Mouse (Mus musculus): ENCODE results near the gene Stx2. TPM values are rescaled to one million over a fixed set of nuclear protein-coding genes. Genes with fewer than 3 reads are reported as not detected.

Stx2 gene
- polyA plus RNA-seq, 1 experiment from 2014 or later, result 13.9 TPM

DNA sequence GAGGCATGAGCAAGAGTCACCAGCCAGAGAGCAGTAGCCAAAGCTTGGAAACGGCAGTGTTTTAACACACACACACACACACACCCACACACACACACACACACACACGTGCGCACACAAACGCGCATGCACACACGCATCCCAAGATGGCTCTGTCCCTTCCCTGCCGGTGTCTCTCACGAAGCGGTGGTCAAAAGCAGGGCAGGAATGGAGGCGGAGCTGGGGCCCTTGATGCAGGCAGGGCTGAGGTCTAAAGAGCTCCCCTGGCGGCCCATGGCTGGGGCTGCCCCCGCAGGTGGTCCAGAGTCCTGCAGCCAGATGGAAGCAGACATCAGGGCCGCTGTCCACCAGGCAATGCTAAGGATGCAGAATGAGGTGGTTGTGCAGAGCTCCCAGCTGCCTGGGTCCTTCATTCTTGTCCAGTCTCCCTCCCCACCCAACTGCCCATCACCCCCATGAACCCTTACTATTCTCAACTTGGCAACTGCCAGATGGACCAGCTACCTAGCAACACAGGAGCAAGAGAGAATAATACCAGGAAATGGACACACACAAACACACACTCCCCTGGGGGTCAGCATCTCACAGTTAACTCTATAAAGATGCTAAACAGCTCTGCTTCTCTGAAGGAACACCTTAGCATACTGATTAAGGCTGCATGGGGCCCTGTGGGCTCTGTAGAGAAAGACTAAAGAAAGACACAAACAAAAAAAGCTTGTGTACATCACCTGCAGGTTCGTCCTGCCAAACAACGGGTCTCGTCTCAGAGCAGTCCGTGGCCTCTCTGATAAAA, 54.9 kb downstream of the Stx2 start, which contains the start of gene Rimbp2:
TSS of gene Rimbp2 (minus strand) at position 209 of the 793 bp plus-strand sequence.
- WGBS, result 8% methylated on average over 17 of the region's 17 CpGs
- no peaks in the 10 kb centered on the region for H3K4me1 ChIP-seq (ENCODE audit: control insufficient read depth, insufficient read depth, low read length)
- ATAC-seq, result peak; percentile 66

DNA sequence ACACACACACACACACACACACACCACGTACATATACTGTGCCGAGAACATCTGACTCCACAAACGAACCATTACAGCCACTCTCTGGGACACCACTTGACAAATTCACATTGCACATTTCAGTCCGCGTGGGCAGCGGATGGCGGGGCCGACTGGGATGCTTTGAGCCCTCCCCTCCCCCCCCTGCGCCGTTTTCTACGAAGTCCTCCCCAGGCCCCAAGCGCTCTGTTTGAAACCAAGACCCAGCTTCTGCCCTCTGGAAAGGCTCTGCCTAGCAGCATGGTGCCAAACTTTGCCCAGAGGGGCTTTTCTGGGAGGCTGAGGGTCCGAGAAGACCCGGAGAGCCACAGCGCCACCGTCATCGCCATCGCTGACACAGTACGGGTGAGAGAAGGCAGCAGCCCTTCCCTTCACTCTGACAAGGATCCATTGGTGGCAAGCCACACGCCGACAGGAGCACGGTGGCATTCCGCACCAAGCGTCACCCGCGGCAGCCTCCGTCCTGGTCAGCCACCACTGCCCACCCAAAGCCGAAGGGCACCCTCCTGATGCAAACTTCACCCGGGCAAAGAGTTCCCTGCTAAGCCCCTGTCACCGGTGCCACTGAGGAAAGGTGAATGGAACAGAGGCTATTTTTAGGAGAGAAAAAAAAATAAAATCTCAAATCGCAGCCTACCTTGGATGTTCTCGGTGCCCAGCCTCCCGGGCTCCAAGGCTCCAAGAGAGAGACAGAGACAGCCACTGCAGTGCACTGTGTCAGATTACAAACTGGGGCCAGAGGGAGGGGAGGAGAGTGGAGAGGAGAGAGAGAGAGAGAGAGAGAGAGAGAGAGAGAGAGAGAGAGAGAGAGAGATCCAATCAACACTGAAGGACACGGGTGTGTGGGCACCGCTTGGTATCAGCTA, 55.8 kb downstream of the Stx2 start:
- peak overlapping the region; percentile 53; the same call in 1 of the 2 replicates for H3K27ac ChIP-seq (ENCODE audit: low read depth, low read length)
- no peaks in the 10 kb centered on the region for H3K4me1 ChIP-seq (ENCODE audit: control insufficient read depth, insufficient read depth, low read length)
- WGBS, result 1% methylated on average over 35 of the region's 35 CpGs
- ATAC-seq (peak; percentile 63), DNase-seq (ENCODE audit: low spot score) (peak; percentile 52)
- no peaks in the 10 kb centered on the region for H3K36me3 ChIP-seq (ENCODE audit: control insufficient read depth, insufficient read depth, low read length)
- H3K9ac ChIP-seq (ENCODE audit: low read length), result peak overlapping the region; percentile 67
- 0 out of 2 replicates have a peak, but pooled peaks cover 3% of the 10 kb centered on the region for H3K27me3 ChIP-seq (replicated peaks; ENCODE audit: control insufficient read depth, insufficient read depth, low read length)
- no peaks in the 10 kb centered on the region for H3K9me3 ChIP-seq (replicated peaks; ENCODE audit: control insufficient read depth, low read length)
- H3K4me3 ChIP-seq (ENCODE audit: low read depth, low read length), result peak overlapping the region; percentile 45
- H3K4me2 ChIP-seq (ENCODE audit: low read length), result peak overlapping the region; percentile 67

More for the DNA sequence above, 54.9 kb downstream of the Stx2 start, which contains the start of gene Rimbp2:
- Histone ChIP-seq H3K4me3 (ENCODE audit: low read depth, low read length) (peak within 1 kb of the TSS; percentile 45), H3K4me2 (ENCODE audit: low read length) (peak within 1 kb of the TSS; percentile 67), H3K9ac (ENCODE audit: low read length) (peak within 1 kb of the TSS; percentile 67), H3K9me3 (replicated peaks; ENCODE audit: control insufficient read depth, low read length) (no peaks in the 10 kb centered on the region), H3K27ac (ENCODE audit: low read depth, low read length) (peak within 1 kb of the TSS; percentile 53; the same call in 1 of the 2 replicates), H3K27me3 (replicated peaks; ENCODE audit: control insufficient read depth, insufficient read depth, low read length) (0 out of 2 replicates have a peak, but pooled peaks cover 3% of the 10 kb centered on the region), H3K36me3 (ENCODE audit: control insufficient read depth, insufficient read depth, low read length) (no peaks in the 10 kb centered on the region)
- peak; percentile 65 for DNase-seq (ENCODE audit: low spot score)

DNA sequence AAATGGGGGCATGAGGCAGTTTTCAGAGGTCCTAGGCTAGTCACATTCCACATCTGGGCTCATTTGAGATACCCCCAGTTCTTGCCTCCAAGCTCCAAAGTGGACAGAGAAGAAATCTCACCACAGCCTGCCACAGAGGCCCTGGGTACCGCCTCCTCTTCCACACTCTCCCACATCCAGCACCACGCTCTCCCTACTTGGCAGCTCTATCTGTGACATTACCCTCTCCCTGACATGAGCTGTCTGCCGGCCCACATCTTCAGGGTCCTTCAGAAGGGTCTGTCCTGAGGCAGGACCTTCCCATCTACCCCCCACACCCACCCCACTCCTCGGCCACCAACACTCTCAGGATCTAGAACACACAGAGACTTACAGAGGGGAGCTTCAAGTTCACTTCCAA, 56.9 kb downstream of the Stx2 start:
- H3K27ac ChIP-seq (ENCODE audit: low read depth, low read length), result no peak overlapping the region
- no peaks in the 10 kb centered on the region for H3K4me1 ChIP-seq (ENCODE audit: control insufficient read depth, insufficient read depth, low read length)
- no peaks in the 10 kb centered on the region for H3K9me3 ChIP-seq (replicated peaks; ENCODE audit: control insufficient read depth, low read length)
- H3K36me3 ChIP-seq (ENCODE audit: control insufficient read depth, insufficient read depth, low read length), result no peaks in the 10 kb centered on the region
- 49% methylated on average over 4 of the region's 4 CpGs for WGBS
- peak overlapping the region; percentile 45; the same call in 1 of the 2 replicates for H3K4me3 ChIP-seq (ENCODE audit: low read depth, low read length)
- DNase-seq (ENCODE audit: low spot score), result no peak
- ATAC-seq, result no peak
- H3K4me2 ChIP-seq (ENCODE audit: low read length), result peak overlapping the region; percentile 67
- 0 out of 2 replicates have a peak, but pooled peaks cover 3% of the 10 kb centered on the region for H3K27me3 ChIP-seq (replicated peaks; ENCODE audit: control insufficient read depth, insufficient read depth, low read length)
- no peak overlapping the region for H3K9ac ChIP-seq (ENCODE audit: low read length)

DNA sequence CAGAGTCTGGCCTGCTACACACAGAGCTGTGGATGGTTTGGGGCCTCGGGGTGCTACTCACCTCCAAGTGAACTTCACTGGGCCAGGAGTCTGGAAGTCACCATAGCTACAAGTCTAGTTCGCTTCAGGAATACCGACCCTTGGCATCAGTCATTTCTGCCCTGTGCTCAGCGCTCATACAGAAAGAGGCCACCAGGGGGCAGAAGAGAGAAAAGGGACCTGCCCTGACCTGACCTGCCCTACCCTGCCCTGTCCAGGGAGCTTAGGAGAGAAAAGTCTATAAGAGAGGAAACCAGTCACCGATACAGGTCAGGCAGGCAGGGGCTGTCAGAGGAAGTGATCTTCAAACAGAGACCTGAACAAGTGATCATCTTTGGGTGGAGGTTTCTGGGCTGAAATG, 61.3 kb downstream of the Stx2 start:
- no peaks in the 10 kb centered on the region for H3K4me1 ChIP-seq (ENCODE audit: control insufficient read depth, insufficient read depth, low read length)
- no peaks in the 10 kb centered on the region for H3K36me3 ChIP-seq (ENCODE audit: control insufficient read depth, insufficient read depth, low read length)
- WGBS, result 65% methylated on average over 5 of the region's 5 CpGs
- DNase-seq (ENCODE audit: low spot score), result no peak
- no peak overlapping the region for H3K9ac ChIP-seq (ENCODE audit: low read length)
- H3K27ac ChIP-seq (ENCODE audit: low read depth, low read length), result no peak overlapping the region
- no peak overlapping the region for H3K4me2 ChIP-seq (ENCODE audit: low read length)
- no peak overlapping the region for H3K4me3 ChIP-seq (ENCODE audit: low read depth, low read length)
- H3K27me3 ChIP-seq (replicated peaks; ENCODE audit: control insufficient read depth, insufficient read depth, low read length), result 0 out of 2 replicates have a peak, but pooled peaks cover 3% of the 10 kb centered on the region
- no peaks in the 10 kb centered on the region for H3K9me3 ChIP-seq (replicated peaks; ENCODE audit: control insufficient read depth, low read length)
- no peak for ATAC-seq

DNA sequence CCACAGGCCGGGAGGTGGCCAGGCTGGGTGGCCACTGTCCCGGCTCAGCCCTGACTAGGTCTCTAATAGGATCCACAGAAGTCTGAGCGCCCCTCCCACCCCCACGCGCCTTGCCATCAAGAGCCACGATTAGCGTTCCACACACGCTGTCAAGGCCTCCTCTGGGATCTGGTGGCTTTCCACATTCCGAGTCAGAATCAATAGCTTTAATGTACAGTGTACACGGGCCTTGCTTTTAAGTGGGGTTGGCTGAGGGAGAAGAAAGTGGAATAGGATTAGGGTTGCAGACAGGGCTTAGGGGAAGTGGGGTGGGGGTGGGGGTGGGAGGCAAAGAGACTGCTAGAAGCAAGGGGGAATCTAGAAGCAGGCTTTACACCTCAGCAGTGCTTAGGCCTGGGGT, 67.9 kb downstream of the Stx2 start:
- Histone ChIP-seq H3K4me3 (ENCODE audit: low read depth, low read length) (no peak overlapping the region), H3K27me3 (replicated peaks; ENCODE audit: control insufficient read depth, insufficient read depth, low read length) (no peaks in the 10 kb centered on the region), H3K9me3 (replicated peaks; ENCODE audit: control insufficient read depth, low read length) (no peaks in the 10 kb centered on the region), H3K4me2 (ENCODE audit: low read length) (no peak overlapping the region), H3K36me3 (ENCODE audit: control insufficient read depth, insufficient read depth, low read length) (no peaks in the 10 kb centered on the region), H3K27ac (ENCODE audit: low read depth, low read length) (no peak overlapping the region), H3K9ac (ENCODE audit: low read length) (no peak overlapping the region), H3K4me1 (ENCODE audit: control insufficient read depth, insufficient read depth, low read length) (peaks cover under 1% of the 10 kb centered on the region; the same call in 1 of the 2 replicates)
- 77% methylated on average over 10 of the region's 10 CpGs for WGBS
- ATAC-seq, result no peak
- DNase-seq (ENCODE audit: low spot score), result no peak

DNA sequence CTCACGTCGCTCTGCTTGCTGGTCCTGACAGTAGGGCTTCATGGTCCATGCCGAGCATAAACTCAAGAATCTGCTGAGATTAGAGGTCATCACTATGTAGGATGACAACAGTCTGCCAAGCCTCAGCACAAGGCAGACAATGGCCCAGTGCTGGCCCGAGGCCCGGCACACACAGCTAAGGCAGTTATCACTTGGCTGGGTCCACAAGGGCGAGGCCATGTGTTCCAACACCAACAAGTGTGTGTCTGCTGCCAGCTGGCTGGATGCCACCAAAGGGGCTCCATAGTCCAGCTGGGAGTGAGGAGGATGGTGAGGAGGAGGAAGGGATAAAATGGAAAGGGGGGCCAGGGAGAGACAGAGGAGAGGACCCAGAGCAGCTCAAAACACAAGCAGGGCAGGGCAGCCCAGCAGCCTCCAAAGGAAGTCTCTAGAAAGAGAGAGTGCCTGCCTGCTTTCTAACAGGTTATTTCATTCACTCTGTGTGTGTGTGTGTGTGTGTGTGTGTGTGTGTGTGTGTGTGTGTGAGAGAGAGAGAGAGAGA, 72.9 kb downstream of the Stx2 start:
- no peak overlapping the region for H3K27ac ChIP-seq (ENCODE audit: low read depth, low read length)

More for the DNA sequence above, 72.9 kb downstream of the Stx2 start:
- ATAC-seq (peak; percentile 81), DNase-seq (ENCODE audit: low spot score) (peak; percentile 85)
- peaks cover 6% of the 10 kb centered on the region; the same call in 1 of the 2 replicates for H3K4me1 ChIP-seq (ENCODE audit: control insufficient read depth, insufficient read depth, low read length)
- H3K4me2 ChIP-seq (ENCODE audit: low read length), result no peak overlapping the region
- H3K36me3 ChIP-seq (ENCODE audit: control insufficient read depth, insufficient read depth, low read length), result no peaks in the 10 kb centered on the region
- H3K9me3 ChIP-seq (replicated peaks; ENCODE audit: control insufficient read depth, low read length), result no peaks in the 10 kb centered on the region
- H3K9ac ChIP-seq (ENCODE audit: low read length), result no peak overlapping the region
- WGBS, result 42% methylated on average over 6 of the region's 6 CpGs
- no peaks in the 10 kb centered on the region for H3K27me3 ChIP-seq (replicated peaks; ENCODE audit: control insufficient read depth, insufficient read depth, low read length)
- no peak overlapping the region for H3K4me3 ChIP-seq (ENCODE audit: low read depth, low read length)

Other genes with a start within 250 kb of the Stx2 start
- gene Rimbp2, start 55.1 kb downstream of the Stx2 start, polyA plus RNA-seq (2014; fragmentation: Nextera tagmentation; extraction: Ambion mirVana), result 2.2 and 3.4 TPM in 2 replicates
- gene Ran, start 11.5 kb upstream of the Stx2 start, polyA plus RNA-seq (2014; fragmentation: Nextera tagmentation; extraction: Ambion mirVana), result 595 and 632 TPM in 2 replicates
- gene Adgrd1, start 88.2 kb upstream of the Stx2 start, polyA plus RNA-seq (2014; fragmentation: Nextera tagmentation; extraction: Ambion mirVana), result 0.12 and 0.15 TPM in 2 replicates

Measured in forebrain, embryonic 14.5 days (tissue).